Mouse (Mus musculus) heart, embryonic 15.5 days (tissue): Measurements from ENCODE around the gene Zg16. TPM values are rescaled to one million over a fixed set of nuclear protein-coding genes. Genes with fewer than 3 reads are reported as not detected.

Experiments used
- ATAC-seq: fragments of 200-750 bp; cut with Nextera tagmentation; replicated peaks from 2 replicates; pipeline ENCODE4 v1.8.0; 2017; ENCODE audit warnings: low read depth, moderate TSS enrichment; ENCODE audit not compliant: insufficient number of reproducible peaks, insufficient read depth, low FRiP score
- H3K27ac ChIP-seq: fragments of 300-500 bp; sonication (generic); 2 replicates; pipeline ENCODE4 v1.5.1; 2015; ENCODE audit warnings: mild to moderate bottlenecking, inconsistent platforms
- H3K27me3 ChIP-seq: fragments of 300-500 bp; sonication (generic); 2 replicates; pipeline ENCODE4 v1.6.1; 2015; ENCODE audit warnings: inconsistent platforms
- H3K36me3 ChIP-seq: fragments of 300-500 bp; sonication (generic); 2 replicates; pipeline ENCODE4 v1.6.1; 2015; ENCODE audit warnings: mild to moderate bottlenecking, inconsistent platforms
- H3K4me1 ChIP-seq: fragments of 300-500 bp; sonication (generic); replicated peaks from 2 replicates; pipeline ENCODE4 v1.6.1; 2015; ENCODE audit warnings: inconsistent platforms
- H3K4me2 ChIP-seq: fragments of 300-500 bp; sonication (generic); 2 replicates; pipeline ENCODE4 v1.6.1; 2015; ENCODE audit warnings: inconsistent platforms, mild to moderate bottlenecking, moderate library complexity
- H3K4me3 ChIP-seq: fragments of 300-500 bp; sonication (generic); 2 replicates; pipeline ENCODE4 v1.5.1; 2015; ENCODE audit warnings: mild to moderate bottlenecking, inconsistent platforms
- H3K9ac ChIP-seq: fragments of 300-500 bp; sonication (generic); 2 replicates; pipeline ENCODE4 v1.6.1; 2015; ENCODE audit warnings: mild to moderate bottlenecking, inconsistent platforms
- H3K9me3 ChIP-seq: fragments of 300-500 bp; sonication (generic); replicated peaks from 2 replicates; pipeline ENCODE4 v1.6.1; 2016; ENCODE audit warnings: inconsistent platforms
- WGBS: fragments of 180-500 bp; shearing (Covaris S2); methylation state at CpG from one replicate; pipeline ENCODE4 v1.1.7; 2015; ENCODE audit warnings: mixed read lengths; 5-methylcytosine and 5-hydroxymethylcytosine counted together
- polyA plus RNA-seq: library from polyadenylated mRNA; unstranded; fragments of >200 nt; fragmentation: Nextera tagmentation; extraction: Ambion mirVana; gene quantifications from 2 replicates; pipeline ENCODE4 v1.2.1, GENCODE M21; 2015

Gene Zg16
- polyA plus RNA-seq, 1 experiment from 2014 or later, result not detected

DNA sequence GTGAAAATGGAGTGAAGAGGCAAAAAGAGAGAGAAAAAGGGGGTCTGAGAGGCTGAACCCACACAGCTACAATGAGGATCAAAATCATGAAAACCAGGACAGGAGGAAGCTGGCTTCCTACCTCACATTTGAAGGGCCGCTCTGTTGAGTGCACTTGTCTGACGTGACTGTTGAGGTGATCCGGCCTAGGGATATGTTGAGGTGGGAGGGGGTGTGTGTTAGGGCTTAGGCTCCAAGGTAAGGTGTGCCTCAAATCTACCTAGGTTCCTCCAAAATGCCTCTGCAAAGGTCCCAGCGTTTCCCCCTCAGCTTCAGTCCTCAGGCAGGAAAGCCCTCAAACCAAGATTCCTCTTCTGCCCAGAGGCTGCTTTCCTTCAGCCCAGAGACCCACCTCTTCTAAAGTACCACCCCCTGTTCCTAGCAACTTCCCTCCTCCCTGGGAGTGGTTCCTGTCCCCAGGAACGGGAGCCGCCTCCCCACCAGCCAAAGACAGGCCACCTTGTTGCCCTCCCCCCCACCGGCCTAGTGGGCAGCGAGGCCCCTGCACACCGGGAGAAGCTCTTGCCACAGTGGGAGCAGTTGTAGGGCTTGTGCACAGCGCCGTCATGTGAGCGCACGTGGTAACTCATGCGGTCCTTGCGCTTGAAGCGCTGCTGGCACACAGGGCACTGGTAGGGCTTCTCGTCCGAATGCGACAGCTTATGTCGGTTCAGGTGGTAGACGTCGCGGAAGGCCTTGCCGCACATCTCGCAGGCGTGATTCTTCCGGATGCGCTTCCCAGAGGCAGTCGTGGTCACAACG is 62.2 kb downstream of the Zg16 start:
- peak overlapping the region; percentile 94 for H3K4me2 ChIP-seq
- ATAC-seq, result peak; percentile 7; the same call in 1 of the 2 replicates
- H3K36me3 ChIP-seq, result peaks cover 29% of the 10 kb centered on the region
- H3K4me3 ChIP-seq, result peak overlapping the region; percentile 93
- H3K4me1 ChIP-seq, result peaks cover 60% of the 10 kb centered on the region
- H3K27me3 ChIP-seq, result no peaks in the 10 kb centered on the region
- H3K9ac ChIP-seq, result peak overlapping the region; percentile 99
- peak overlapping the region; percentile 99 for H3K27ac ChIP-seq
- no peaks in the 10 kb centered on the region for H3K9me3 ChIP-seq
- WGBS, result 1% methylated on average over 30 of the region's 30 CpGs

GRCm38 (mm10) chr7:127023896-127024690 is 63.0 kb downstream of the Zg16 start:
- H3K27me3 ChIP-seq, result no peaks in the 10 kb centered on the region
- peaks cover 24% of the 10 kb centered on the region for H3K36me3 ChIP-seq
- H3K4me1 ChIP-seq, result peaks cover 67% of the 10 kb centered on the region
- peak overlapping the region; percentile 99 for H3K9ac ChIP-seq
- ATAC-seq, result no peak
- peak overlapping the region; percentile 93 for H3K4me3 ChIP-seq
- no peaks in the 10 kb centered on the region for H3K9me3 ChIP-seq
- peak overlapping the region; percentile 94 for H3K4me2 ChIP-seq
- peak overlapping the region; percentile 99 for H3K27ac ChIP-seq
- 19% methylated on average over 19 of the region's 19 CpGs for WGBS

DNA sequence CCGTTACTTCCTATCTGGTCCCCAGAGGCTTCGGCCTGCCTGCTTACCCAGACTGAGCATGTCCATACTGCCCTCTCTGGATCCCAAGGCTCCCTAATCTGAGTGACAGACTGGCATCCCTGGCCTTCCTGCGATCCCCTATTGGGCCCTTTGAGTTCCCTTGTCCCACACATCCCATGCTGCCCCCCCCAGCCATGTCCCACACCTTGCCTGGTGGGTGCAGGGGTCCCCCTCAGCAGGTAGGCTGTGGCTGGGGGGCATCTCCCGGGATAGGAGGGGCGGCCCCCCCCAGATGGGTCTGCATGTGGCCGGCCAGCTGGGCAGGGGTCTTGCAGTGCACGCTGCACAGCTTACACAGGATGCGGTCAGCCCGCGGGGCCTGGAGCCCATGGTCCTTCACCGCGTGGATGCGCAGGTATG is 63.8 kb downstream of the Zg16 start:
- Histone ChIP-seq H3K27me3 (no peaks in the 10 kb centered on the region), H3K27ac (peak overlapping the region; percentile 48; the same call in 1 of the 2 replicates), H3K36me3 (peaks cover 20% of the 10 kb centered on the region), H3K4me1 (peaks cover 67% of the 10 kb centered on the region), H3K9me3 (no peaks in the 10 kb centered on the region), H3K4me3 (peak overlapping the region; percentile 93), H3K9ac (peak overlapping the region; percentile 99), H3K4me2 (peak overlapping the region; percentile 94)
- WGBS, result 75% methylated on average over 13 of the region's 13 CpGs
- ATAC-seq, result no peak

DNA sequence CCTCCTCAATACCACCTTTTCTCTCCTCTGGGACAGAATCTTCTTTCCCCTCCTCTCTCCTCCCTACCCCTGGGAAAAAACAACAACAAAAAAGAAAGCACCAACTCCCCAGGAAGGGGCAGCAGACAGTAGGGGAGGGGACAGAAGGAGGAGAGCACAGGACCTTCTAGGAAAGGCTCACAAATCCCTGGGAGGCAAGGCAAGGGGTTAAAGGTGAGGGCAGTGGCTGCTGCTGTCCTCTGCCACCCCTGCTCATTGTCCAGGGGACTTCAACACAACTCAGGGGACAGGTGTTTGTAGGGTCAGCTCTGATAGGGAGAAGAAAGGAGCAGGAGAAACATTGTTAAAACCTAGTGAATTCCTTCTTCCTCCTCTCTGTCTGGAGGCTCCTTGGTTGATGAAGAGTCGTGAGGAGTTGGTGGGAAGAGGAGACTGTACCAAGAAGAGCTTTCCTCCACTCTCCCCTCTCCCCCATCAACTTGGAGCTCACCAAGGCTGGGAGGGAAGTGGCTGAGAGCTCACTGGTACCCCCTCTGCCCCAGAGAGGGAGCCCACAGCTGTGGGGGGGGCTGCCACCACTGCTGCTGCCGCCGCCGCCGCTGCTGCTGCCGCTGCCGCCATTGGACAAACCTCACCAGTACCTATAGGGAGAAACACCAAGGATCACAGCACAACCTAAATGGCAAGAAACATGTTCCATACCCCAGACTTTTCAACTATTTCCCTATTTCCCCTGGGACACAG is 64.4 kb downstream of the Zg16 start:
- no peak for ATAC-seq
- H3K4me1 ChIP-seq, result peaks cover 64% of the 10 kb centered on the region
- WGBS, result 84% methylated on average over 7 of the region's 7 CpGs
- peak overlapping the region; percentile 99; the same call in 1 of the 2 replicates for H3K9ac ChIP-seq
- H3K36me3 ChIP-seq, result peaks cover 20% of the 10 kb centered on the region
- peak overlapping the region; percentile 94 for H3K4me2 ChIP-seq
- peak overlapping the region; percentile 48; the same call in 1 of the 2 replicates for H3K27ac ChIP-seq
- H3K27me3 ChIP-seq, result no peaks in the 10 kb centered on the region
- no peaks in the 10 kb centered on the region for H3K9me3 ChIP-seq
- peak overlapping the region; percentile 93 for H3K4me3 ChIP-seq

GRCm38 (mm10) chr7:127021563-127022527 is 65.3 kb downstream of the Zg16 start:
- Histone ChIP-seq H3K4me3 (peak overlapping the region; percentile 53), H3K9me3 (no peaks in the 10 kb centered on the region), H3K4me2 (peak overlapping the region; percentile 82), H3K4me1 (peaks cover 66% of the 10 kb centered on the region), H3K27me3 (no peaks in the 10 kb centered on the region), H3K36me3 (peaks cover 20% of the 10 kb centered on the region), H3K27ac (peak overlapping the region; percentile 44), H3K9ac (peak overlapping the region; percentile 66)
- 49% methylated on average over 5 of the region's 5 CpGs for WGBS
- ATAC-seq, result no peak

- Histone ChIP-seq H3K4me1 (peaks cover 68% of the 10 kb centered on the region), H3K4me2 (peak within 1 kb of the TSS; percentile 82), H3K4me3 (peak within 1 kb of the TSS; percentile 53), H3K27ac (peak within 1 kb of the TSS; percentile 44), H3K9me3 (no peaks in the 10 kb centered on the region), H3K36me3 (peaks cover 20% of the 10 kb centered on the region), H3K9ac (peak within 1 kb of the TSS; percentile 66), H3K27me3 (no peaks in the 10 kb centered on the region)
- ATAC-seq, result no peak
- 1% methylated on average over 37 of the region's 37 CpGs for WGBS
These were observed 66.1 kb downstream of the Zg16 start, which contains the start of the genes Gm42742 and Prrt2 for GRCm38 (mm10) chr7:127020901-127021562. Gene Gm42742, minus strand, starts transcription at chr7:127021097. Gene Prrt2, minus strand, starts transcription at chr7:127021211.

DNA sequence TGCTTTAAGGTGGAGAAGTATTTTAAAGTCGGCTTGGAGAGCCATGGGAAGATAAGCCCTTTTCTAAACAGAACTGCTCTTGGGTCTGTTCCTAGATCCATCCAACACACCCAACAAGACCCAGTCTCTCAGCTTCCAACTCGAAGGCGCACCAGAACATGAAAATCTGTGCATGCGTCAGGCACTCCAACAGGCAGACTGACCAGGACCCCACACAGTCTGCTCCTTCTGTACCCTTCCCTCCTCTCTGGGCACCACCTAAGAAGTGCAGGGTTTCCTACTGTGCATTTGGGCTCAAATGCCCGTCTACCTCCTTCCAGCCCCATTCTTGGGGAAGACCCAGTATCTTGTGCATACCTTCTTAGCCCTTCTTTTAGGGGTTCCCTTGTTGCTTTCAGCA is 66.6 kb downstream of the Zg16 start:
- WGBS, result 49% methylated on average over 5 of the region's 5 CpGs
- peak overlapping the region; percentile 53 for H3K4me3 ChIP-seq
- no peaks in the 10 kb centered on the region for H3K27me3 ChIP-seq
- ATAC-seq, result no peak
- H3K27ac ChIP-seq, result peak overlapping the region; percentile 44; the same call in 1 of the 2 replicates
- peak overlapping the region; percentile 82 for H3K4me2 ChIP-seq
- H3K9ac ChIP-seq, result peak overlapping the region; percentile 66
- peaks cover 20% of the 10 kb centered on the region for H3K36me3 ChIP-seq
- no peaks in the 10 kb centered on the region for H3K9me3 ChIP-seq
- peaks cover 74% of the 10 kb centered on the region for H3K4me1 ChIP-seq

DNA sequence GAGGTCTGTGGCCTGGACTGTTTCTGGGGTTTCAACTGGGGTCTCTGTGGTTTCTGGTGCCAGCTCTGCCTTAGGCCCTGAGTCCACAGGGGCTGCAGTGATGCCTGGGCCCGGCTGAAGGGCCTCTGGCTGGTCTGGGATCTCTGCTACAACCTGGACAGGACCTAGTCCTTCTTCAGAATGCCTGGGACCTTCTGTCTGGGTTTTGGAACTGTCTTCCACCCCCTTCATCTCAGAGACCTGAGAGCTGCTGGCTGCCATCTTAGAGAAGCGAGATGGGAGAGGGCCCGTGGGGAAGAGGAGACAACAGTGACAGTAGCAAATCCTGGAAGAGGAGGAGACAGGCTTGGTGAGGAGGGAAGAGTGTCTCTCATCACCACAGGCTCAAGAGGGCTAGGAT is 67.1 kb downstream of the Zg16 start:
- H3K36me3 ChIP-seq, result peaks cover 22% of the 10 kb centered on the region
- peak overlapping the region; percentile 82 for H3K4me2 ChIP-seq
- WGBS, result 74% methylated on average over 3 of the region's 3 CpGs
- peak overlapping the region; percentile 53 for H3K4me3 ChIP-seq
- H3K4me1 ChIP-seq, result peaks cover 77% of the 10 kb centered on the region
- no peak for ATAC-seq
- H3K27me3 ChIP-seq, result no peaks in the 10 kb centered on the region
- peak overlapping the region; percentile 44; the same call in 1 of the 2 replicates for H3K27ac ChIP-seq
- H3K9me3 ChIP-seq, result no peaks in the 10 kb centered on the region
- H3K9ac ChIP-seq, result no peak overlapping the region

GRCm38 (mm10) chr7:127019306-127019960 is 67.7 kb downstream of the Zg16 start:
- H3K9me3 ChIP-seq, result no peaks in the 10 kb centered on the region
- no peak overlapping the region for H3K9ac ChIP-seq
- H3K27me3 ChIP-seq, result no peaks in the 10 kb centered on the region
- H3K4me2 ChIP-seq, result peak overlapping the region; percentile 82
- peaks cover 24% of the 10 kb centered on the region for H3K36me3 ChIP-seq
- peaks cover 77% of the 10 kb centered on the region for H3K4me1 ChIP-seq
- no peak for ATAC-seq
- H3K4me3 ChIP-seq, result no peak overlapping the region
- WGBS, result 75% methylated on average over 14 of the region's 14 CpGs
- H3K27ac ChIP-seq, result peak overlapping the region; percentile 44; the same call in 1 of the 2 replicates
